Mouse (Mus musculus) olfactory bulb, adult 2 months (tissue): ENCODE results near the gene Tnrc6c. TPM values are rescaled to one million over a fixed set of nuclear protein-coding genes. Genes with fewer than 3 reads are reported as not detected.

Source experiments
- H3K27ac ChIP-seq: fragments of 200-500 bp; 2 replicates; pipeline ENCODE4 v1.5.1; 2012; ENCODE audit warnings: low read depth, low read length; ENCODE audit not compliant: insufficient read depth
- H3K4me1 ChIP-seq: fragments of 200-500 bp; 2 replicates; pipeline ENCODE4 v1.6.1; 2012; ENCODE audit warnings: low read length; ENCODE audit not compliant: control insufficient read depth, insufficient read depth
- H3K4me3 ChIP-seq: fragments of 200-500 bp; 2 replicates; pipeline ENCODE4 v1.5.1; 2012; ENCODE audit warnings: mild to moderate bottlenecking, low read depth, low read length, moderate library complexity; ENCODE audit not compliant: insufficient read depth
- CTCF ChIP-seq: fragments of 200-500 bp; IDR thresholded peaks from 2 replicates; pipeline ENCODE4 v1.5.1; 2012; ENCODE audit warnings: low read depth, mild to moderate bottlenecking, low read length, moderate library complexity; ENCODE audit not compliant: insufficient read depth
- POLR2A ChIP-seq: fragments of 200-500 bp; IDR thresholded peaks from 2 replicates; pipeline ENCODE4 v1.6.1; 2012; ENCODE audit warnings: mild to moderate bottlenecking, low read depth, low read length, moderate library complexity; ENCODE audit not compliant: insufficient read depth
- WGBS: fragments of 180-500 bp; shearing (Covaris S2); methylation state at CpG from one replicate; pipeline ENCODE4 v1.1.7; 2018; 5-methylcytosine and 5-hydroxymethylcytosine counted together
- polyA plus RNA-seq: library from polyadenylated mRNA; stranded (reverse); fragments of >200 nt; gene quantifications from 2 replicates; pipeline ENCODE4 v1.2.4, GENCODE M21; 2012; ENCODE audit warnings: low replicate concordance; ENCODE audit not compliant: missing spikeins, insufficient read depth, insufficient read length

The Tnrc6c gene
- polyA plus RNA-seq, 1 experiment: not detected

- Histone ChIP-seq H3K4me1 (0 out of 2 replicates have a peak, but pooled peaks cover 5% of the 10 kb centered on the region), H3K4me3 (no peak overlapping the region), H3K27ac (no peak overlapping the region)
- TF ChIP-seq CTCF (no peak), POLR2A (no peak)
- WGBS: 80% methylated on average over 6 of the region's 6 CpGs
These were observed 6.1 kb upstream of the Tnrc6c start for GRCm38 (mm10) chr11:117648005-117648404.

GRCm38 (mm10) chr11:117650721-117651644 lies 3.1 kb upstream of the Tnrc6c start:
- Histone ChIP-seq H3K4me3 (no peak overlapping the region), H3K27ac (no peak overlapping the region), H3K4me1 (peaks cover 7% of the 10 kb centered on the region; the same call in 1 of the 2 replicates)
- no peak for TF ChIP-seq CTCF
- 81% methylated on average over 13 of the region's 13 CpGs for WGBS

- Histone ChIP-seq H3K27ac (no peak overlapping the region), H3K4me3 (no peak overlapping the region), H3K4me1 (peaks cover 4% of the 10 kb centered on the region; the same call in 1 of the 2 replicates)
- 70% methylated on average over 3 of the region's 3 CpGs for WGBS
- TF ChIP-seq POLR2A: no peak
These were observed 1.2 kb upstream of the Tnrc6c start for GRCm38 (mm10) chr11:117652907-117653306.

DNA sequence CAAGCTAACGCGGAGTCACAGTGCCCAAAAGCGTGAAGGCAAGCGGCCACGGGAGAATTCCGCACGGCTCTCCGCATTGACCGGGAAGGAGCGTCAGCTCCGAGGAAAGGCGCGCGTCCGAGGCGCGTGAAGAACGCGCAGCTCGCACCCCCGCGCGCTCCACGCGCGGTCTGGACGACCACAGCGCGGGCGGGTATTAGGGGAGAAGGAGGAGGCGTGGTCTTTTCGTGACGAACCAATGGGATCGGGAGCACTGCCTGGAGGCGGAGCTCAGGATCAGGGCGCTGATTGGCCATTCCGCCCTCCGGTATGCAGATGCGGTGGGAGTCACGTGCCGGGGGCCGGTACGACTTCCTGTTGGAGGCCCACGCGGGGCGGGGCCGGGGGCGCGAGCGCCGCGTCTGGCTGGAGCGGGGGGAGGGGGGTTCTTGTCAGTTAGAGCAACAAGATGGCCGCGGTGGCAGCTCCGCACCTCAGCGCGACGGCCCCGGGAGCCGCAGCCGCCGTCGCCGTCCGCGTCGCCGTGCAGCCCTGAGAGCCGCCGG lies 363 bp downstream of the Tnrc6c start:
- under 1% methylated on average over 71 of the region's 71 CpGs for WGBS
- TF ChIP-seq CTCF (no peak), POLR2A (peak; percentile 99)
- H3K27ac ChIP-seq: peak overlapping the region; percentile 97
- H3K4me3 ChIP-seq: peak overlapping the region; percentile 98
- peaks cover 6% of the 10 kb centered on the region; the same call in 1 of the 2 replicates for H3K4me1 ChIP-seq

DNA sequence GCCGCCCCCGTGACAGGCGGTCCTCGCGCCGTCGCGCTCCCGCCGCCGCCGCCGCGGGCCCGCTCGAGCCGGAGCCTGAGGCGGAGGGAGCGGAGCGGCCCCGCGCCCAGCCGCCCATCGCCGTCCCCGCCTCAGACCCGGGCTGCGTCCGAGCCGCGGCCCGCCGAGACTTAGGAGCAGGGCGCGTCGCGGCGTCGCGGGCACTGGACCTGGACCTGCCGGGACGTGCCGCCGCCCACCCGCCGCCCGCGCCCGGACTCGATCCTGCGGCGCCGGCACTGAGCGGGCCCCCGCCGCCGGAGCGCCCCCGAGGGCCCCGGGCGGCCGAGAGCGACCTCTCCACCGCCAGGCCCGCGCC lies 824 bp downstream of the Tnrc6c start:
- Histone ChIP-seq H3K4me3 (peak overlapping the region; percentile 98), H3K4me1 (peaks cover 6% of the 10 kb centered on the region; the same call in 1 of the 2 replicates), H3K27ac (peak overlapping the region; percentile 90)
- TF ChIP-seq POLR2A: no peak
- TF ChIP-seq CTCF: no peak
- WGBS: 5% methylated on average over 66 of the region's 66 CpGs

DNA sequence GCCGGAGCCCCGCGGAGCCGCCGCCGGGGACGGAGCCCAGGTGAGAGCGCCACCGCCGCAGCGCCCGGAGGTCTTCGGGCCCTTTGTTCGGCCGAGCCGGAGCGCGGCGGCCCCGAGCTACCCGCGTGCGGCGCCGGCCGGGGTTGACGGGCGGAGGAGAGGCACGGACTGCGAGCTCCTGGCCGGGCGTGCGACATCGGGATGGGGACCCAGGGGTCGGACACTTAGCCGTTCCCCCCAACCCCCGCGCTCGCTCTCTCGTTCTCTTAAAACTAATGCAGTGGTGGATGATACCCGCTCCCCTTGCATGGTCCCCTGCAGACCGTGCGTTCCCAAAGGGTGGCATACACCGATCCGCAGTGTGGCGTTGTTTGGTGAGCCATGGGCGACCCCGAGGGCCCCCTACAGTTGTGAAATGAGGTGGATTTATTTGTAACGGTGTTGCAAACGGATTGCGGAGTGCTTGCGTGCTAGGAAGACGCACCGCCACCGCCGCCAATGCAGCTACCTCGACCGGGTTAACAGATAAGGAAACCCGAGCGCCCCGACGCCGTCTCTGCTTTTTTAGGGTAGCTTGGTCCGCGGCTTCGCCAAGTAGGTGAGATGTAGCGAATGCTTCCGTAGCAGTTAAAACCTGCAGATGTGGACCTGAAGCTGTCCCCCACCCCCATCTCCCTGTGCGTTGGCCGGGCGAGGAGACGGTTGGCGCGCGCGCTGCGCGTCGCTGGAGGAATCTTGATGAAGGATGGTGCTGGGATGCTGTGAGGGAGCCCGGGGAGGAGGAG lies 1.4 kb downstream of the Tnrc6c start:
- Histone ChIP-seq H3K4me3 (peak overlapping the region; percentile 98), H3K27ac (peak overlapping the region; percentile 90), H3K4me1 (peaks cover 6% of the 10 kb centered on the region; the same call in 1 of the 2 replicates)
- TF ChIP-seq POLR2A: 0 out of 2 replicates have a peak, but pooled peaks have one; percentile 22
- no peak for TF ChIP-seq CTCF
- under 1% methylated on average over 80 of the region's 80 CpGs for WGBS

GRCm38 (mm10) chr11:117656077-117656401 lies 1.9 kb downstream of the Tnrc6c start:
- 9% methylated on average over 10 of the region's 10 CpGs for WGBS
- H3K27ac ChIP-seq: no peak overlapping the region

GRCm38 (mm10) chr11:117658974-117659373 lies 4.9 kb downstream of the Tnrc6c start:
- TF ChIP-seq CTCF: no peak
- no peak for TF ChIP-seq POLR2A
- 36% methylated on average over 4 of the region's 4 CpGs for WGBS
- H3K4me1 ChIP-seq: peaks cover 6% of the 10 kb centered on the region; the same call in 1 of the 2 replicates
- H3K4me3 ChIP-seq: no peak overlapping the region
- no peak overlapping the region for H3K27ac ChIP-seq

More at GRCm38 (mm10) chr11:117656077-117656401, 1.9 kb downstream of the Tnrc6c start:
- no peak for TF ChIP-seq POLR2A
- TF ChIP-seq CTCF: no peak
- H3K4me1 ChIP-seq: peaks cover 6% of the 10 kb centered on the region; the same call in 1 of the 2 replicates
- H3K4me3 ChIP-seq: peak overlapping the region; percentile 98
